Mouse (Mus musculus): ENCODE measurements around the gene Nudt16l1. TPM values are rescaled to one million over a fixed set of nuclear protein-coding genes. Genes with fewer than 3 reads are reported as not detected.

The Nudt16l1 gene
- total RNA-seq, 2 experiments from 2014 or later: 10.5 to 13.7 TPM

- no peak overlapping the region for H3K27ac ChIP-seq
- no peak for TF ChIP-seq CTCF (IDR thresholded peaks at IDR 0.05)
- no peak for DNase-seq
- intact Hi-C loops (cut with DNase I): no loop called here
- no peak overlapping the region for H3K4me3 ChIP-seq
These were observed 16.1 kb upstream of the Nudt16l1 start for GRCm38 (mm10) chr16:4922481-4922880.

GRCm38 (mm10) chr16:4923996-4924395, 14.6 kb upstream of the Nudt16l1 start:
- no peak for TF ChIP-seq CTCF (IDR thresholded peaks at IDR 0.05)
- H3K27ac ChIP-seq: no peak overlapping the region; the same call in 1 of the 2 replicates
- no peak overlapping the region for H3K4me3 ChIP-seq
- intact Hi-C loops (cut with DNase I): no loop called here
- no peak for DNase-seq

- no peak overlapping the region for H3K4me3 ChIP-seq
- intact Hi-C loops (cut with DNase I): no loop called here
These were observed 10.6 kb upstream of the Nudt16l1 start for GRCm38 (mm10) chr16:4927967-4928366.

GRCm38 (mm10) chr16:4928474-4928873, 10.1 kb upstream of the Nudt16l1 start:
- no peak for DNase-seq
- Histone ChIP-seq H3K27ac (no peak overlapping the region), H3K4me3 (no peak overlapping the region)
- TF ChIP-seq CTCF (IDR thresholded peaks at IDR 0.05): no peak
- intact Hi-C loops (cut with DNase I): no loop called here

More at GRCm38 (mm10) chr16:4927967-4928366, 10.6 kb upstream of the Nudt16l1 start:
- TF ChIP-seq CTCF (IDR thresholded peaks at IDR 0.05): no peak
- DNase-seq: no peak
- no peak overlapping the region for H3K27ac ChIP-seq

- intact Hi-C loops (cut with DNase I): no loop called here
- TF ChIP-seq CTCF (IDR thresholded peaks at IDR 0.05): no peak
- Histone ChIP-seq H3K4me3 (no peak overlapping the region), H3K27ac (peak overlapping the region; percentile 40)
- peak; percentile 58 for DNase-seq
These were observed 6.1 kb upstream of the Nudt16l1 start for GRCm38 (mm10) chr16:4932429-4932828.

- intact Hi-C loops (cut with DNase I): no loop called here
- Histone ChIP-seq H3K4me3 (no peak overlapping the region), H3K27ac (no peak overlapping the region)
- no peak for DNase-seq
- TF ChIP-seq CTCF (IDR thresholded peaks at IDR 0.05): no peak
These were observed 3.1 kb upstream of the Nudt16l1 start for GRCm38 (mm10) chr16:4935430-4935829.

GRCm38 (mm10) chr16:4935931-4936703, 2.4 kb upstream of the Nudt16l1 start:
- peak overlapping the region; percentile 48; the same call in 1 of the 2 replicates for H3K27ac ChIP-seq
- no peak for DNase-seq
- H3K4me3 ChIP-seq: no peak overlapping the region
- intact Hi-C loops (cut with DNase I): no loop called here
- no peak for TF ChIP-seq CTCF (IDR thresholded peaks at IDR 0.05)

- intact Hi-C loops (cut with DNase I): no loop called here
- TF ChIP-seq CTCF (IDR thresholded peaks at IDR 0.05): no peak
- no peak for DNase-seq
- Histone ChIP-seq H3K27ac (no peak overlapping the region), H3K4me3 (no peak overlapping the region)
These were observed 990 bp upstream of the Nudt16l1 start for GRCm38 (mm10) chr16:4937351-4938190.

GRCm38 (mm10) chr16:4938989-4939388, 428 bp downstream of the Nudt16l1 start:
- DNase-seq: peak; percentile 97
- TF ChIP-seq CTCF (IDR thresholded peaks at IDR 0.05): no peak
- peak overlapping the region; percentile 100 for H3K4me3 ChIP-seq
- intact Hi-C loops (cut with DNase I): no loop called here
- H3K27ac ChIP-seq: peak overlapping the region; percentile 89

GRCm38 (mm10) chr16:4939412-4939811, 851 bp downstream of the Nudt16l1 start:
- intact Hi-C loops (cut with DNase I): no loop called here
- Histone ChIP-seq H3K27ac (peak overlapping the region; percentile 89), H3K4me3 (peak overlapping the region; percentile 100)
- no peak for TF ChIP-seq CTCF (IDR thresholded peaks at IDR 0.05)
- DNase-seq: peak; percentile 51

- no peak for TF ChIP-seq CTCF (IDR thresholded peaks at IDR 0.05)
- Histone ChIP-seq H3K27ac (peak overlapping the region; percentile 89; the same call in 1 of the 2 replicates), H3K4me3 (no peak overlapping the region; the same call in none of the 2 replicates)
- no peak for DNase-seq
- intact Hi-C loops (cut with DNase I): no loop called here
These were observed 1.8 kb downstream of the Nudt16l1 start for GRCm38 (mm10) chr16:4940311-4940850.

GRCm38 (mm10) chr16:4941016-4941415, 2.5 kb downstream of the Nudt16l1 start:
- DNase-seq: no peak
- H3K4me3 ChIP-seq: no peak overlapping the region
- intact Hi-C loops (cut with DNase I): no loop called here
- no peak for TF ChIP-seq CTCF (IDR thresholded peaks at IDR 0.05)
- H3K27ac ChIP-seq: no peak overlapping the region

GRCm38 (mm10) chr16:4942868-4943267, 4.3 kb downstream of the Nudt16l1 start:
- Histone ChIP-seq H3K4me3 (no peak overlapping the region), H3K27ac (no peak overlapping the region)
- intact Hi-C loops (cut with DNase I): no loop called here
- no peak for TF ChIP-seq CTCF (IDR thresholded peaks at IDR 0.05)
- no peak for DNase-seq

Data from gastrocnemius, adult 2 months (tissue).